Mouse (Mus musculus): ENCODE results near the gene Ehd1. TPM values are rescaled to one million over a fixed set of nuclear protein-coding genes. Genes with fewer than 3 reads are reported as not detected.

Ehd1 gene
- total and polyA plus RNA-seq, 3 experiments: 65.9 to 105 TPM; not detected in 1

- TF ChIP-seq E2F4 (IDR thresholded peaks at IDR 0.05; ENCODE audit: borderline replicate concordance, low read depth, low read length) (0 out of 2 replicates have a peak, but pooled peaks have one; percentile 41), BHLHE40 (IDR thresholded peaks at IDR 0.05; ENCODE audit: borderline replicate concordance, low read depth, low read length) (no peak), ZMIZ1 (IDR thresholded peaks at IDR 0.05; ENCODE audit: low read depth, low read length) (no peak), RCOR1 (IDR thresholded peaks at IDR 0.05; ENCODE audit: low read depth, low read length) (peak; percentile 7), ZC3H11A (IDR thresholded peaks at IDR 0.05; ENCODE audit: low read depth, low read length) (peak; percentile 80), CHD2 (IDR thresholded peaks at IDR 0.05; ENCODE audit: low read length) (no peak), GABPA (IDR thresholded peaks at IDR 0.05; ENCODE audit: low read depth, low read length) (0 out of 2 replicates have a peak, but pooled peaks have one; percentile 28), GATA1 (IDR thresholded peaks at IDR 0.05; ENCODE audit: low read depth, low read length) (no peak), POLR2AphosphoS2 (IDR thresholded peaks at IDR 0.05; ENCODE audit: low read length) (no peak), USF2 (IDR thresholded peaks at IDR 0.05; ENCODE audit: borderline replicate concordance in 1 of 2, insufficient read depth in 1 of 2, low read depth in 1 of 2, low read length in 2 of 2) (no peak), TBP (IDR thresholded peaks at IDR 0.05; ENCODE audit: low read depth, low read length) (peak; percentile 63), EP300 (IDR thresholded peaks at IDR 0.05; ENCODE audit: low read depth in 1 of 2, low read length in 2 of 2) (peak in 1 of 2 experiments; percentile 24; a peak in 1 of 4 replicates)
Observed at GRCm38 (mm10) chr19:6331719-6332516, 55.4 kb downstream of the Ehd1 start (continued).

- peak overlapping the region; percentile 81 for H3K9ac ChIP-seq (ENCODE audit: control insufficient read depth, low read depth, low read length, poor library complexity, severe bottlenecking)
- peaks cover 14% of the 10 kb centered on the region for H3K79me2 ChIP-seq (ENCODE audit: control insufficient read depth, insufficient read depth, low read length, poor library complexity)
- H3K4me3 ChIP-seq (ENCODE audit: control insufficient read depth in 1 of 2, insufficient read depth in 1 of 2, low read depth in 2 of 2, low read length in 2 of 2): peak overlapping the region; percentile 45 to 72
- DNase-seq (ENCODE audit: low read depth, low spot score): peak; percentile 52
- peaks cover 3 to 15% of the 10 kb centered on the region in 2 experiments for H3K4me1 ChIP-seq (ENCODE audit: control insufficient read depth in 1 of 2, insufficient read depth in 2 of 2, low read length in 2 of 2)
- no peaks in the 10 kb centered on the region for H3K9me3 ChIP-seq (replicated peaks; ENCODE audit: insufficient read depth, low read length)
- H3K27ac ChIP-seq (ENCODE audit: control insufficient read depth, low read depth, low read length): peak overlapping the region; percentile 74
- 0 out of 2 replicates have a peak, but pooled peaks have one; percentile 71 for TF ChIP-seq CHD1 (IDR thresholded peaks at IDR 0.05; ENCODE audit: low read depth, low read length)
- no peak for TF ChIP-seq ETS1 (IDR thresholded peaks at IDR 0.05; ENCODE audit: low read depth, low read length)
- TF ChIP-seq NRF1 (IDR thresholded peaks at IDR 0.05; ENCODE audit: insufficient read depth, low read depth, low read length, poor library complexity, severe bottlenecking): no peak
- TF ChIP-seq TCF12 (IDR thresholded peaks at IDR 0.05; ENCODE audit: low read depth, low read length): no peak
- TF ChIP-seq POLR2AphosphoS2 (IDR thresholded peaks at IDR 0.05; ENCODE audit: low read length): no peak
- no peak for TF ChIP-seq GATA1 (IDR thresholded peaks at IDR 0.05; ENCODE audit: low read depth, low read length)
- peak; percentile 43; the same call in 1 of the 2 replicates for TF ChIP-seq ZNF384 (IDR thresholded peaks at IDR 0.05; ENCODE audit: low read depth, low read length)
- TF ChIP-seq MAX (IDR thresholded peaks at IDR 0.05; ENCODE audit: low read length): 0 out of 2 replicates have a peak, but pooled peaks have one; percentile 72
- 0 out of 2 replicates have a peak, but pooled peaks have one; percentile 35 for TF ChIP-seq UBTF (IDR thresholded peaks at IDR 0.05; ENCODE audit: borderline replicate concordance, insufficient read depth, low read depth, low read length)
- peaks cover 0 to 11% of the 10 kb centered on the region in 2 experiments; a peak in 2 of 4 replicates for H3K36me3 ChIP-seq (ENCODE audit: control insufficient read depth in 1 of 2, insufficient read depth in 2 of 2, low read length in 2 of 2)
- H3K27me3 ChIP-seq (ENCODE audit: control insufficient read depth in 1 of 2, insufficient read depth in 2 of 2, low read length in 2 of 2): no peaks in the 10 kb centered on the region
Observed at GRCm38 (mm10) chr19:6333761-6334595, 57.5 kb downstream of the Ehd1 start.
